Mouse (Mus musculus) kidney, adult 18-20 months (tissue): ENCODE data around the gene Ybey.

Experiments used
- DNase-seq: peaks from one replicate; pipeline ENCODE4 v3.0.0; 2021

Gene Ybey

GRCm38 (mm10) chr10:76468203-76469162, at the start of gene Ybey, which contains the start of gene Mcm3ap:
TSS of gene Ybey (minus strand) at chr10:76469114.
TSS of gene Mcm3ap (plus strand) at chr10:76468927.
- peak; percentile 91 for DNase-seq

GRCm38 (mm10) chr10:76512965-76513583, 44.2 kb upstream of the Ybey start:
- peak; percentile 70 for DNase-seq

- no peak for DNase-seq
Measured at GRCm38 (mm10) chr10:76505865-76506264, 37.0 kb upstream of the Ybey start.

GRCm38 (mm10) chr10:76504271-76504943, 35.5 kb upstream of the Ybey start:
- DNase-seq = no peak

- DNase-seq = no peak
Measured at GRCm38 (mm10) chr10:76497522-76497921, 28.6 kb upstream of the Ybey start.

- DNase-seq = no peak
Measured at GRCm38 (mm10) chr10:76496366-76496765, 27.5 kb upstream of the Ybey start.

- DNase-seq = no peak
Measured at GRCm38 (mm10) chr10:76495501-76495900, 26.6 kb upstream of the Ybey start.

GRCm38 (mm10) chr10:76493527-76493926, 24.6 kb upstream of the Ybey start:
- no peak for DNase-seq

GRCm38 (mm10) chr10:76489205-76489604, 20.3 kb upstream of the Ybey start:
- no peak for DNase-seq

GRCm38 (mm10) chr10:76488265-76488664, 19.4 kb upstream of the Ybey start:
- DNase-seq = no peak

GRCm38 (mm10) chr10:76486302-76486701, 17.4 kb upstream of the Ybey start:
- DNase-seq = no peak

GRCm38 (mm10) chr10:76481480-76481879, 12.6 kb upstream of the Ybey start:
- DNase-seq = no peak

- no peak for DNase-seq
Measured at GRCm38 (mm10) chr10:76480851-76481250, 11.9 kb upstream of the Ybey start.

GRCm38 (mm10) chr10:76473759-76474158, 4.8 kb upstream of the Ybey start:
- no peak for DNase-seq

GRCm38 (mm10) chr10:76462721-76463120, 6.2 kb downstream of the Ybey start:
- DNase-seq = no peak

GRCm38 (mm10) chr10:76462312-76462711, 6.6 kb downstream of the Ybey start:
- DNase-seq = no peak

GRCm38 (mm10) chr10:76461255-76461654, 7.7 kb downstream of the Ybey start:
- DNase-seq = no peak

- DNase-seq = peak; percentile 64
Measured at GRCm38 (mm10) chr10:76455289-76455688, 13.6 kb downstream of the Ybey start.

- no peak for DNase-seq
Measured at GRCm38 (mm10) chr10:76448851-76449250, 20.1 kb downstream of the Ybey start, which contains the start of gene 2610028H24Rik. TSS of gene 2610028H24Rik (plus strand) at chr10:76449081.

GRCm38 (mm10) chr10:76447406-76448229, 21.3 kb downstream of the Ybey start:
- no peak for DNase-seq

GRCm38 (mm10) chr10:76445996-76446681, 22.8 kb downstream of the Ybey start:
- peak; percentile 11 for DNase-seq
